In the genomic region with DNA sequence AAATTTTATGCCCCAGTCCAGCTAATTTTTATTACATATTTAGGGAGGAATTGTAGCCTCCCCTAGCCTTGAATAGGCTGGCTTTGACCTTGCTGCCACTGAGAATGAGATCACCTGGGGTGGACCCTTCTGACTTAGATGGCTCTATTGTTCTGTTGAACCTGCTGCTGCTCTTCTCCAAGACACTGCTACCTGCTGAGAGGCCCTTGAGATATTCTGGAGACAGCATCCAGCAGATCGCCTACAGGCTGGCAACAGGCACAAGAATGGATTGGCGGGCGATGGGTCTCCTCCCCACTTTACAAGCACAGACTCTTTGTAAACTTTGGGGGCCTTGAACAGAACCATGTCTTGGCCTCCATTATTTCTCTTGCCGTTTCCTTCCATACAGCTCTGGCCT, we compare ENCODE assay signal across 33 mouse cellular contexts. TPM values are rescaled to one million over a fixed set of nuclear protein-coding genes. Genes with fewer than 3 reads are reported as not detected.
"Had no signal": no experiment of that assay in that cellular context is flagged by ENCODE, and none has a peak within 500 bp of the region (broad histone marks: within the 10 kb centered on the region; RNA-seq: fewer than 3 reads in every experiment).

No protein-coding gene starts in this region.

RNA-seq across cellular contexts. Expression of a gene that starts 18.2 kb away (rescaled TPM):
- total RNA-seq: common myeloid progenitor, adult 5-6 weeks; forebrain, postnatal 0 days; gastrocnemius, adult 18-20 months; gastrocnemius, adult 2 months; gastrocnemius, adult 8-10 months; gastrocnemius, postnatal 10 days; gastrocnemius, postnatal 14 days; gastrocnemius, postnatal 25 days; gastrocnemius, postnatal 36 days; gastrocnemius, postnatal 4 days; granulocyte monocyte progenitor cell, adult 5-6 weeks; heart, adult 18-20 months; heart, adult 2 months; heart, adult 8-10 months had no signal
- polyA plus RNA-seq: cortical plate, adult 2 months; embryonic facial prominence, embryonic 10.5 days; embryonic facial prominence, embryonic 11.5 days; embryonic facial prominence, embryonic 12.5 days; embryonic facial prominence, embryonic 13.5 days; embryonic facial prominence, embryonic 14.5 days; embryonic facial prominence, embryonic 15.5 days; erythroblast, embryonic 14.5 days; forebrain, embryonic 10.5 days; forebrain, embryonic 11.5 days; forebrain, embryonic 12.5 days; forebrain, embryonic 13.5 days; forebrain, embryonic 14.5 days; forebrain, embryonic 15.5 days; forebrain, embryonic 16.5 days; forebrain, postnatal 0 days; frontal cortex, adult 2 months; gonadal fat pad, adult 2 months; heart, adult 2 months; heart, embryonic 10.5 days; heart, embryonic 11.5 days had no signal
